Mouse (Mus musculus): Measurements from ENCODE around the gene Camta1.

DNA sequence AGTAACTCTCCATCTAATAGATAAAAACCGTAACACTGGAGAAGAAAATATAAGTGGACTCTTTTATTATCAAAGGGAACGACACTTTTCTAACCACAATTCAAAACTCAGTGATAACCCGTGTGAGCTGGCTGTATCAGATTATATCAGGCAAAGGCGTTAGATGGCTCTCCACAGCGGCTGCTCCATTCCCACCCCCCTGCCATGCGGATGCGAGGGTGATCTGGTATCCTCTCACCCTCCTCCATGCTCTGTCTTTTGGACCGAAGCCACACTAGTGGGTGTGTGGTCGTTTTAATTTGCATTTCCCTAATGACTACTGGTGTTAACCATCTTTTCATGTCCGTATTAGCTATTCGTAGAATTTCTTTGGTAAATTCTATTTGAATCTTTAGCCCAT lies 403.0 kb downstream of the Camta1 start:
- TF ChIP-seq CTCF (conservative IDR thresholded peaks at IDR 0.05; ENCODE audit: insufficient read depth, insufficient read length, low read depth, low read length), result no peak
- TF ChIP-seq POLR2A (IDR thresholded peaks at IDR 0.05; ENCODE audit: low read depth, low read length), result no peak
